Mouse (Mus musculus): ENCODE data around the gene Pde10a. TPM values are rescaled to one million over a fixed set of nuclear protein-coding genes. Genes with fewer than 3 reads are reported as not detected.

Gene Pde10a
- polyA plus RNA-seq, 1 experiment from 2014 or later: 6.2 TPM

DNA sequence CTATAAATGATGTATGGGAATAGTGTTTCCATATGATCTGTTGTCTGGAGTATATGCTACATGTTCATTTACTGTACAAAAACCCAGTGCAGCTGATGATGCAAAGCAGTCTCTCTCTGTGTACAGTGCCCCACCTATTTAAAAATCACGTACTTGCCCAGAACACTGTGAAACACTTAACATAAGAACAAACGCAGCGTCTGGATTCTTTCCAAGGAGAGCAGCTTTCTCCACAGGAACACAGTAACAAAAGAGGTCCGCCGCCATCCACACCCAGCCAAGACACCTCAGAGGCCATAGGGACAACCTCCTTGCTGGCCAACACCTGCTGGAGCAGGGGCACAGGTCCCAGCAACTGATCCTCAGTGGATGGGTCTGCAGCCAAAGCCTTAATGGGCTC, 460.5 kb downstream of the Pde10a start:
- H3K4me3 ChIP-seq: no peak overlapping the region
- no peaks in the 10 kb centered on the region for H3K9me3 ChIP-seq
- no peak overlapping the region for H3K9ac ChIP-seq
- H3K4me2 ChIP-seq: no peak overlapping the region
- 0 out of 2 replicates have a peak, but pooled peaks cover 4% of the 10 kb centered on the region for H3K36me3 ChIP-seq
- peaks cover 9% of the 10 kb centered on the region for H3K4me1 ChIP-seq
- 75% methylated on average over 5 of the region's 5 CpGs for WGBS
- H3K27me3 ChIP-seq: no peaks in the 10 kb centered on the region
- no peak overlapping the region for H3K27ac ChIP-seq
- no peak for ATAC-seq (ENCODE audit: insufficient number of reproducible peaks, insufficient read depth, low FRiP score, low TSS enrichment, low read depth)

DNA sequence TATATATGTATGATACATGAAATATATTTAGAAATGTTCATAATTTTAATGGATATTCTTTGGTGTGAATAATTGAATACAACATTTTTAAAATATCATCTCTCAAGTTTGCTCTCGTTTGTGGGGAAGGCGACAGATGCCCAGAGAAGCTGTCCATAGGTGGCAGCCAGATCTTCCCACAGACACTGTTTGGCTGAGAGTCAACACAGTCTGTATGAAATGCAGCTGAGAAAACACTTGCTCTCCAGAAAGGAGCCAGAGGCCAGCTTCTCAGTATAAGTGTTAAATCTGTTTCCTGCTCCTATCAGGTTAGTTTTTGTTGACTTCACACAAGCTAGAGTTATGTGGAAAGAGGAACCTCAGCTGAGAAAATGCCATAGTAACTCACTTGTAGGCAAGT, 461.4 kb downstream of the Pde10a start:
- no peak overlapping the region for H3K27ac ChIP-seq
- H3K36me3 ChIP-seq: 0 out of 2 replicates have a peak, but pooled peaks cover 4% of the 10 kb centered on the region
- no peak overlapping the region for H3K4me3 ChIP-seq
- no peaks in the 10 kb centered on the region for H3K9me3 ChIP-seq
- peaks cover 9% of the 10 kb centered on the region for H3K4me1 ChIP-seq
- ATAC-seq (ENCODE audit: insufficient number of reproducible peaks, insufficient read depth, low FRiP score, low TSS enrichment, low read depth): no peak
- no peak overlapping the region for H3K4me2 ChIP-seq
- WGBS: 71% methylated on average over 2 of the region's 2 CpGs
- H3K27me3 ChIP-seq: no peaks in the 10 kb centered on the region
- no peak overlapping the region for H3K9ac ChIP-seq

DNA sequence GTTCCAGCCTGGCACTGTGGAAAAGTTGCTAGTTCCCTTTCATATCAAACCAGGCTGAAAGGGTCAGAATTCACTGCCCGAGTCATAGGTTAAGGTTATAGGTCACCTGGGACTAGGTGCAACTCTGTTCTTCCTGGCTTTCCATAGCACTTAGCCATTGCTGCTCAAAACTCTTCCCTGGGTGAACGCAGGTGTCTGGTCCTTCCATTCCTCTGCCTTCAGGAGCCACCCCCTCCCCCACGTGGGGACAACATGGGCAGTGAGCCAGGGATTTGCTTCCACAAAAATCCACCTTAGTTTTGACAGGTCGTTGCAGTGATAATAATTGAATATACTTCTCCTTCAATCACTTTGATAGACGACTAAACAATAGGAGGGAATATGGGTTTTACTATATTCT, 462.2 kb downstream of the Pde10a start:
- WGBS: 80% methylated on average over 5 of the region's 5 CpGs
- Histone ChIP-seq H3K4me1 (peaks cover 9% of the 10 kb centered on the region), H3K4me3 (no peak overlapping the region), H3K27me3 (no peaks in the 10 kb centered on the region), H3K9ac (no peak overlapping the region), H3K36me3 (no peaks in the 10 kb centered on the region), H3K27ac (no peak overlapping the region), H3K4me2 (no peak overlapping the region), H3K9me3 (no peaks in the 10 kb centered on the region)
- no peak for ATAC-seq (ENCODE audit: insufficient number of reproducible peaks, insufficient read depth, low FRiP score, low TSS enrichment, low read depth)

DNA sequence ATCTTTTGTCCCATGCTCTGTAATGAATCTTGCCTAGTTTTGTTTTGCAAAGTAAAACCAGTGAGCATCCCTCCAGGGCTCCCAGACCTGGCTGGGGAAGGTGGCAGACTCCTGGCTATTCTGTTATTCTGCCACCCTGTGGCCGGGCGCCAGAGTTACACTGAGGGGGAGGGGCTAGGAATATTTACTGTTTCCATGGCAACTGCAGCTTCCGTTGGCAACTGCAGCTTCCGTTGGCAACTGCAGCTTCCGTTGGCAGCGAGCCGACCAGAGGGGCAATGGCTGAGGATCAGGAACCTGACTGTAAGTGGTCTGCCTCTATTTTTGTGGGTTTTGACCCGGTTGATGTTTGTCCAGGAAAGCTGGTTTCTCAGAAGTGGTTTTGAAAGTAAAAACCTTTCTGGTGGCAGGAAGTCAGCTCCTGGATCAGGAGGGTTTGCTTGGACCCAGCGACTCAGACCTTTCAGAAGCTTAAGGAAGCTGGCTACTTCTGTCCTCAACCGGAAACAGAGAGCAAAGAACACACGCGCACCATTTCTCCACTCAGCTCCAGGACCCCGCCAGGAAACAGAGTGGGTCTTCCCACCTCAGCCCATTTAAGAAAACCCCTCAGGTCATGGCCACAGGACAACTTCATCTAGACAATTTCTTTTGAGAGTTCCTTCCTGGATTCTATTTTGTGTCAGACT, 463.1 kb downstream of the Pde10a start, which contains the start of gene 1700010I14Rik:
TSS of gene 1700010I14Rik (plus strand) at position 215 of the 689 bp plus-strand sequence.
- Histone ChIP-seq H3K4me1 (peaks cover 9% of the 10 kb centered on the region), H3K36me3 (no peaks in the 10 kb centered on the region), H3K9ac (0 out of 2 replicates have a peak within 1 kb of the TSS, but pooled peaks have one; percentile 36), H3K4me3 (peak within 1 kb of the TSS; percentile 38), H3K4me2 (peak within 1 kb of the TSS; percentile 60), H3K27ac (no peak within 1 kb of the TSS), H3K27me3 (no peaks in the 10 kb centered on the region), H3K9me3 (no peaks in the 10 kb centered on the region)
- WGBS: 5% methylated on average over 13 of the region's 13 CpGs
- ATAC-seq (ENCODE audit: insufficient number of reproducible peaks, insufficient read depth, low FRiP score, low TSS enrichment, low read depth): no peak

DNA sequence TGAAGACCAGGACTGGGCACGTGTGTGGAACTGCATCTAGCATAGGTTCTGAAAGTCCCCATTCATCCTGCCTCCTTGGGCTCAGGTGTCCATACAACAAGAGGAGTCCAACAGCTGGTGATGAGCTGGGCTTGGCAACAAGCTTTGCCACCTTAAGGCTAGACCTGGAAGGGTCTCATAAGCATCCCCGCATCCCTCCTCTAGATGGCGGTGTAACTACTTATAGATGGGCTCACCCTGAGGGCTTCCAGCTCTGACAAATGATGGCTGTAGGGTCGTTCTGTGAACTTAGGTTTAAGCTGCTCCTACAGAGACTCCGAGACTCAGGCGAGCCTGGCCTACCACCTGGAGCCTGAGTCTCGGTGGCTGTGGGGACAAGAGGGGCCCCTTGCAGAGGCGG, 466.0 kb downstream of the Pde10a start:
- Histone ChIP-seq H3K4me3 (no peak overlapping the region), H3K27ac (no peak overlapping the region), H3K4me2 (no peak overlapping the region), H3K9ac (no peak overlapping the region), H3K4me1 (peaks cover 9% of the 10 kb centered on the region), H3K36me3 (no peaks in the 10 kb centered on the region), H3K27me3 (no peaks in the 10 kb centered on the region), H3K9me3 (no peaks in the 10 kb centered on the region)
- WGBS: 24% methylated on average over 8 of the region's 8 CpGs
- ATAC-seq (ENCODE audit: insufficient number of reproducible peaks, insufficient read depth, low FRiP score, low TSS enrichment, low read depth): no peak

DNA sequence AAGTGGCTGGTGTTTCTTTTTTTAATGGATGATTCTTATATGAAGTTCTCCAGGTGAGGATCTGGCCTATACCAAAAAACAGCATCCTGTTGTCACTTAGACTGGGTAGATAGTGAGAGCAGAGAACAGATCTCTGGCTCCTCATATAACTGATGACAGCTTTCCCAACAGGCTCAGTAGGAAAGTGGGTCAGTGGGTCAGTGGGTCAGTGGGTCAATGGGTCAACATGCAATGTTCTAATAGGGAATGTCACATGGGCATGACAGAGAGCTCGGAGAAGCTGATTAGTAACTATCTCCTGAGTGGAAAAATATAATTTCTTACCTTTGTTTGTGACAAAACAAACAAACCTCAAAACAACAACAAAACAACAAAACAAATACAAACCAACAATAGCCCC, 470.2 kb downstream of the Pde10a start:
- Histone ChIP-seq H3K27me3 (no peaks in the 10 kb centered on the region), H3K9me3 (no peaks in the 10 kb centered on the region; the same call in 1 of the 2 replicates), H3K4me1 (no peaks in the 10 kb centered on the region), H3K27ac (no peak overlapping the region), H3K36me3 (no peaks in the 10 kb centered on the region), H3K4me2 (no peak overlapping the region), H3K4me3 (no peak overlapping the region), H3K9ac (no peak overlapping the region)
- 80% methylated on average over 1 of the region's 1 CpGs for WGBS
- no peak for ATAC-seq (ENCODE audit: insufficient number of reproducible peaks, insufficient read depth, low FRiP score, low TSS enrichment, low read depth)

DNA sequence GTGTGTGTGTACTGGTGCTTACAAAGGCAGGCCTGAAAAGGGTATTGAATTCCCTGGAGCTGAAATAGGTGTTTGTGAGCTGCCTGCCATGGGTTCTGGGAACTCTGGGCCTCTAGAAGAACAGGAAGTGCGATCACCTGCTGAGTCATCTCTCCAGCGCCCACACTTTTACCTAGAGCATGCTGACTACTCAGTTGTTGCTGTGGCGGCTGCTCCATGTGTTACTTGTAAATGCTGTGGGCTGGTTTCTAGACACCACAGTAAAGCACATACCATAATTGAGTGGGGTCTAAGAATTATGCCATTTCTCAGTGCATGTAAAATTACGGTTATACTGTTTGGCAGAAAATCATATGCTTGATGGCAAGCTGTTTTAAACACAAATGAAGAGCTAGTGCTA, 477.3 kb downstream of the Pde10a start:
- 62% methylated on average over 4 of the region's 4 CpGs for WGBS
- no peak overlapping the region for H3K4me2 ChIP-seq
- H3K36me3 ChIP-seq: no peaks in the 10 kb centered on the region
- H3K27me3 ChIP-seq: no peaks in the 10 kb centered on the region; the same call in 1 of the 2 replicates
- H3K27ac ChIP-seq: no peak overlapping the region
- no peaks in the 10 kb centered on the region for H3K4me1 ChIP-seq
- no peak for ATAC-seq (ENCODE audit: insufficient number of reproducible peaks, insufficient read depth, low FRiP score, low TSS enrichment, low read depth)
- H3K9me3 ChIP-seq: no peaks in the 10 kb centered on the region; the same call in 1 of the 2 replicates
- H3K9ac ChIP-seq: no peak overlapping the region
- no peak overlapping the region for H3K4me3 ChIP-seq

DNA sequence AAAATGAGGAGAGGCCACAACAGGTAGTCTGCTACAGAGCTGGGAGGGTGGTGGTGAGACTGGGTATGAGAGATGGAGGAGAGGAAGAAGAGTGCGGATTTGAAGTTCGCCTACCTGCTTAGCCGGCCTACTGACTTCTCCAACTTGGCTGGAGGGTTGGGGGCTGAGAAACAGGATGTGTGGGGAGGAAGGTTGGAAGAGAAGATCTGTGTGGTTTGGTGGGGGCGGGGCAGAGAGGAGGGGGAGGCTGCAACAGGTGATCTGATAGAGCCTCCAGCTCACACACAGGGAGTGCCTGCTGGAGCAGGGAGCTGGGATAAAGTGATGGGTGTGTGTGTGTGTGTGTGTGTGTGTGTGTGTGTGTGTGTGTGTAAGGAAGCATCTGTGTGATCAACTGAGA, 479.3 kb downstream of the Pde10a start:
- Histone ChIP-seq H3K9me3 (no peaks in the 10 kb centered on the region; the same call in 1 of the 2 replicates), H3K27ac (no peak overlapping the region), H3K4me1 (no peaks in the 10 kb centered on the region), H3K27me3 (no peaks in the 10 kb centered on the region; the same call in 1 of the 2 replicates), H3K36me3 (no peaks in the 10 kb centered on the region), H3K9ac (no peak overlapping the region), H3K4me2 (no peak overlapping the region), H3K4me3 (no peak overlapping the region)
- 75% methylated on average over 4 of the region's 4 CpGs for WGBS
- no peak for ATAC-seq (ENCODE audit: insufficient number of reproducible peaks, insufficient read depth, low FRiP score, low TSS enrichment, low read depth)

DNA sequence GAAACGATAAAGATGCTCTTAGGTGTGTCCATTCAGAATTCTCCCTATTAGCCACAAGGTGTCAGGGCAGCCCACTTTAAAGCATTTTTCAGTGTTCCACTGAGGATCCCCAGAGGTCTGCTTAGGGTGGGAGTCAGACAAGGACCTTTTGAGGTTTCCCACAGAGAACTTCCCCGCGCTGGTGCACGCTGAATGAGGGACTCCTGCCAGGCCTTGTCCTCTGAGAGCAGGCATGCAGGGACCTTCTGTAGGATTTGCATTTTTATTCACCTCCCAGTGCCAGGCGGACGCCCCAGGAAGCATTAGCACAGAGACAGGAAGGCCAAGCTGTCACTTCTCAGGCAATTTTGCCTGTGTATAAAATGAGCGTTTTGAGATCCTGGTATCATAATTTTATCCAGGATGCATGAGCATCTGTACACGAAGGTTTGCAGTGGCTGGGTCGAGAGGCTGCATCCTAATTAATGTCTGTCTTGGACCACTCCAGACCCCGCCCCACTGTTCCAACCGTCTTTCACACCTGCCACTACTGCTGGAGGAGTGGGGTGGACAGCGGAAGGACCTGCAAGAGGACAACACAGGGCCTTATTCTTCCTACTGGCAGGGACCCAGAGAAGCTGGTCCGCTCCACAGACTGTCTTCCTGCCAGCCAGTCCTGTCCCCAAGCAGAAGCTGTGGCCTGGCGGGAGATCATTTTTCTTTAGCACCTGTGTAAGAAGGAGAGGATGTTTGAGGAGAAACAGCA, 498.2 kb downstream of the Pde10a start:
- no peak for ATAC-seq (ENCODE audit: insufficient number of reproducible peaks, insufficient read depth, low FRiP score, low TSS enrichment, low read depth)
- Histone ChIP-seq H3K4me1 (no peaks in the 10 kb centered on the region), H3K9me3 (no peaks in the 10 kb centered on the region), H3K9ac (no peak overlapping the region), H3K27ac (no peak overlapping the region), H3K4me2 (no peak overlapping the region), H3K4me3 (no peak overlapping the region), H3K27me3 (no peaks in the 10 kb centered on the region), H3K36me3 (no peaks in the 10 kb centered on the region)
- WGBS: 28% methylated on average over 14 of the region's 14 CpGs

DNA sequence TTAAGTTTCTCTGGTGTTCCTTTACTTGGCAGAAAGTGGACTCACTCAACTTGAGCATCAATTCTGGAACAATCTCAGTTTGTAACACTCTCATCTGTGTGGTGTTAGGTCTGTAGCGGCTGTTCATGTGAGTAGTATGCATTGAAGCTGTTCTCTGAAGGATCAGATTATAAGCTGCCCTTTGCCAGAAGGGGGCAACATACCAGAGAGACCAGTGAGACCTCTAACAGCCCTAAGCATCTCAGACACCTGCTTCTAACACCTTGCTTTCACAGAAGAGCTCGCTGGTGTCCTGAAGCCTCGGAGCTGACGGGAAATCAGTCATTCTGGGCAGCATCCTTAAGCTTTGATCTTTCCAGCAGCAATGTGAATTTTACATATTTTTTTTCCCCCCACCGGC, 505.0 kb downstream of the Pde10a start:
- H3K27me3 ChIP-seq: no peaks in the 10 kb centered on the region
- 60% methylated on average over 5 of the region's 5 CpGs for WGBS
- no peaks in the 10 kb centered on the region for H3K36me3 ChIP-seq
- peaks cover 12% of the 10 kb centered on the region for H3K4me1 ChIP-seq
- no peak overlapping the region for H3K27ac ChIP-seq
- H3K4me2 ChIP-seq: no peak overlapping the region
- no peaks in the 10 kb centered on the region for H3K9me3 ChIP-seq
- H3K4me3 ChIP-seq: no peak overlapping the region
- no peak overlapping the region for H3K9ac ChIP-seq
- no peak for ATAC-seq (ENCODE audit: insufficient number of reproducible peaks, insufficient read depth, low FRiP score, low TSS enrichment, low read depth)

DNA sequence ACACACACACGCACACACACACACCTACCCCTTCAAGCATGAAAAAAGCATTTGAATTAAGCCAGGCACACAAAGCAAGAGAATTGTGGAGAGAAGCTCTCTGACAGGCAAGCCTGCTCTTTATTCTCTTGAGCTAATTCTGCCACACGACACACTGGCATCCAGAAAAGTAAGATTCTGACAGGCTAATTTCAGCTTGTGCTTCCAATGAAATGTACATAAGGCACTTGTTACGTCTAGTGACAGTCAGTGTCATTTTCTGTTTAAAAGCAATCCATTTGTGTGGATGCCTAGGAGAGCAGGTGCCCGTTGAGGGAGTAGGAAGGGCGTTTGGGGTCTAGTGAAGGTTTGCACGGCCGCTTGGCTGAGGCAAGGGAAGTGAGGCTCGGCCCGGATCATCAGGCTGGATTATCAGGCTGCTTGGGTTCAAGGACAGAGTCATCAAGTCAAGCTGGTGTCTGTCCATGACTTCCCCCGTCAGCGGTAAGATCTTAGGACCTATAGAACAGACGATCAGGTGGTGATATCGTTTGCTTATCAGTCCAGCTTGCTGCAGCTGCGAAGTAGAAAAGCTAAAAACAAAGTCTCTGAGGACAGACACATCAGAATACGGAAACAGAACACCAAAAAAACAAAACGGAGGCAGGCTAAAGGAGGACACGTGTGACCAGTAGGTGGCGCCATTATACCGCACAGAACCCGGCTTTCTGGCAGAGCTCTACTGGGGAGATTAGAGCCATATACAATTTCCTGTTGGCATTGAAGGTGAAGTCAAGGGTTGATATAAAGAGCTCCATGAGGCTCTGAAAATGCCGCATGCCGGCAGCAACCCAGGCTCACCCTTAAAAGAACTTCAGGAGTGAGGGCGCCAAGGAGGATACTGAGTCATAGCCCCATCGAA, 506.3 kb downstream of the Pde10a start:
- H3K36me3 ChIP-seq: no peaks in the 10 kb centered on the region
- H3K4me2 ChIP-seq: peak overlapping the region; percentile 49
- 14% methylated on average over 24 of the region's 24 CpGs for WGBS
- no peaks in the 10 kb centered on the region for H3K9me3 ChIP-seq
- H3K27ac ChIP-seq: no peak overlapping the region
- peak; percentile 64 for ATAC-seq (ENCODE audit: insufficient number of reproducible peaks, insufficient read depth, low FRiP score, low TSS enrichment, low read depth)
- peaks cover 12% of the 10 kb centered on the region for H3K4me1 ChIP-seq
- H3K4me3 ChIP-seq: no peak overlapping the region
- no peaks in the 10 kb centered on the region for H3K27me3 ChIP-seq
- 0 out of 2 replicates have a peak overlapping the region, but pooled peaks have one; percentile 32 for H3K9ac ChIP-seq

Data from embryonic facial prominence, embryonic 13.5 days (tissue).